Mouse (Mus musculus) hindbrain, embryonic 11.5 days (tissue): ENCODE results near the gene D430041D05Rik. TPM values are rescaled to one million over a fixed set of nuclear protein-coding genes. Genes with fewer than 3 reads are reported as not detected.
"Not testable (repeated sequence)": the region's sequence is repeated elsewhere in the genome, so short reads cannot be mapped to it uniquely, and the experiment has no call there.

Source experiments
- ATAC-seq: fragments of 200-750 bp; cut with Nextera tagmentation; 2 replicates; pipeline ENCODE4 v1.8.0; 2017; ENCODE audit warnings: mild to moderate bottlenecking, moderate TSS enrichment, moderate library complexity; ENCODE audit not compliant: low FRiP score
- DNase-seq: peaks from one replicate; pipeline ENCODE4 v3.0.0-alpha.2; 2015; ENCODE audit warnings: low spot score
- H3K27ac ChIP-seq: fragments of 300-500 bp; sonication (generic); 2 replicates; pipeline ENCODE4 v1.5.1; 2014; ENCODE audit warnings: mild to moderate bottlenecking, low read depth, low read length
- H3K27me3 ChIP-seq: fragments of 300-500 bp; sonication (generic); 2 replicates; pipeline ENCODE4 v1.6.1; 2014; ENCODE audit warnings: mild to moderate bottlenecking, low read length, moderate library complexity, mixed read lengths; ENCODE audit not compliant: control insufficient read depth, insufficient read depth
- H3K36me3 ChIP-seq: fragments of 300-500 bp; sonication (generic); 2 replicates; pipeline ENCODE4 v1.6.1; 2014; ENCODE audit warnings: mild to moderate bottlenecking, low read length, moderate library complexity, mixed read lengths; ENCODE audit not compliant: control insufficient read depth, insufficient read depth
- H3K4me1 ChIP-seq: fragments of 300-500 bp; sonication (generic); replicated peaks from 2 replicates; pipeline ENCODE4 v1.6.1; 2014; ENCODE audit warnings: low read length, mixed read lengths; ENCODE audit not compliant: control insufficient read depth, insufficient read depth
- H3K4me2 ChIP-seq: fragments of 300-500 bp; sonication (generic); replicated peaks from 2 replicates; pipeline ENCODE4 v1.6.1; 2014; ENCODE audit warnings: mild to moderate bottlenecking, low read depth, low read length
- H3K4me3 ChIP-seq: fragments of 300-500 bp; sonication (generic); 2 replicates; pipeline ENCODE4 v1.5.1; 2014; ENCODE audit warnings: low read depth, low read length
- H3K9ac ChIP-seq: fragments of 300-500 bp; sonication (generic); 2 replicates; pipeline ENCODE4 v1.6.1; 2014; ENCODE audit warnings: low read depth, low read length
- H3K9me3 ChIP-seq: fragments of 300-500 bp; sonication (generic); 2 replicates; pipeline ENCODE4 v1.6.1; 2016; ENCODE audit warnings: low read length; ENCODE audit not compliant: control insufficient read depth
- WGBS: fragments of 180-500 bp; shearing (Covaris S2); extraction: QIAGEN DNeasy Blood & Tissue Kit; methylation state at CpG from one replicate; pipeline ENCODE4 v1.1.7; 2014; 5-methylcytosine and 5-hydroxymethylcytosine counted together
- polyA plus RNA-seq: library from polyadenylated mRNA; unstranded; fragments of >200 nt; fragmentation: Nextera tagmentation; extraction: Ambion mirVana; gene quantifications from 2 replicates; pipeline ENCODE4 v1.2.1, GENCODE M21; 2014

D430041D05Rik gene
- polyA plus RNA-seq, 1 experiment from 2014 or later, result 3.6 TPM

GRCm38 (mm10) chr2:104117173-104117572 is 293.6 kb downstream of the D430041D05Rik start:
- not testable (repeated sequence) for H3K9ac ChIP-seq, DNase-seq, H3K27me3 ChIP-seq, H3K4me3 ChIP-seq, H3K27ac ChIP-seq, H3K4me1 ChIP-seq, H3K4me2 ChIP-seq, ATAC-seq, H3K36me3 ChIP-seq, H3K9me3 ChIP-seq

- DNase-seq, result no peak
- WGBS, result 91% methylated on average over 3 of the region's 3 CpGs
- ATAC-seq, result no peak
Observed at GRCm38 (mm10) chr2:104114898-104115297, 295.9 kb downstream of the D430041D05Rik start.

GRCm38 (mm10) chr2:104113563-104113962 is 297.2 kb downstream of the D430041D05Rik start:
- ATAC-seq, H3K27me3 ChIP-seq, H3K4me2 ChIP-seq, H3K27ac ChIP-seq, H3K9ac ChIP-seq, DNase-seq, H3K9me3 ChIP-seq, H3K4me1 ChIP-seq, H3K4me3 ChIP-seq, H3K36me3 ChIP-seq: not testable (repeated sequence)

More at GRCm38 (mm10) chr2:104114898-104115297, 295.9 kb downstream of the D430041D05Rik start:
- Histone ChIP-seq H3K9ac (no peak overlapping the region), H3K36me3 (no peaks in the 10 kb centered on the region), H3K27me3 (no peaks in the 10 kb centered on the region), H3K4me3 (no peak overlapping the region), H3K27ac (no peak overlapping the region), H3K4me2 (no peak overlapping the region), H3K4me1 (no peaks in the 10 kb centered on the region), H3K9me3 (no peaks in the 10 kb centered on the region)

GRCm38 (mm10) chr2:104111170-104111797 is 299.5 kb downstream of the D430041D05Rik start:
- H3K36me3 ChIP-seq, H3K27ac ChIP-seq, H3K9me3 ChIP-seq, H3K9ac ChIP-seq, H3K4me3 ChIP-seq, H3K27me3 ChIP-seq, H3K4me2 ChIP-seq, ATAC-seq, H3K4me1 ChIP-seq, DNase-seq: not testable (repeated sequence)
- no CpG with 5 or more reads among the region's 1 CpGs for WGBS

- WGBS, result 91% methylated on average over 4 of the region's 4 CpGs
- H3K4me2 ChIP-seq, result no peak overlapping the region
- H3K27ac ChIP-seq, result no peak overlapping the region
- no peak overlapping the region for H3K9ac ChIP-seq
- DNase-seq (no peak), ATAC-seq (no peak)
- no peaks in the 10 kb centered on the region for H3K9me3 ChIP-seq
- H3K36me3 ChIP-seq, result no peaks in the 10 kb centered on the region
- H3K27me3 ChIP-seq, result no peaks in the 10 kb centered on the region
- no peak overlapping the region for H3K4me3 ChIP-seq
- no peaks in the 10 kb centered on the region for H3K4me1 ChIP-seq
Observed at GRCm38 (mm10) chr2:104110031-104110430, 300.8 kb downstream of the D430041D05Rik start.

GRCm38 (mm10) chr2:104109528-104109927 is 301.3 kb downstream of the D430041D05Rik start:
- Histone ChIP-seq H3K4me3 (no peak overlapping the region), H3K36me3 (no peaks in the 10 kb centered on the region), H3K9me3 (no peaks in the 10 kb centered on the region), H3K4me2 (no peak overlapping the region), H3K4me1 (no peaks in the 10 kb centered on the region), H3K27ac (no peak overlapping the region), H3K9ac (no peak overlapping the region), H3K27me3 (no peaks in the 10 kb centered on the region)
- DNase-seq (no peak), ATAC-seq (no peak)
- WGBS, result 65% methylated on average over 2 of the region's 2 CpGs

- not testable (repeated sequence) for H3K4me3 ChIP-seq, H3K36me3 ChIP-seq
- WGBS, result 90% methylated on average over 2 of the region's 2 CpGs
Observed at GRCm38 (mm10) chr2:104109021-104109420, 301.8 kb downstream of the D430041D05Rik start.

GRCm38 (mm10) chr2:104104800-104105199 is 306.0 kb downstream of the D430041D05Rik start:
- no peaks in the 10 kb centered on the region for H3K27me3 ChIP-seq
- no peak for ATAC-seq

More at GRCm38 (mm10) chr2:104109021-104109420, 301.8 kb downstream of the D430041D05Rik start:
- H3K27ac ChIP-seq, H3K9me3 ChIP-seq, H3K4me1 ChIP-seq, H3K4me2 ChIP-seq, ATAC-seq, H3K27me3 ChIP-seq, H3K9ac ChIP-seq, DNase-seq: not testable (repeated sequence)

GRCm38 (mm10) chr2:104099946-104100345 is 310.9 kb downstream of the D430041D05Rik start:
- H3K4me3 ChIP-seq, result no peak overlapping the region
- WGBS, result 55% methylated on average over 1 of the region's 1 CpGs
- no peak for DNase-seq
- no peak overlapping the region for H3K9ac ChIP-seq
- no peak overlapping the region for H3K27ac ChIP-seq
- peaks cover 5% of the 10 kb centered on the region; the same call in 1 of the 2 replicates for H3K4me1 ChIP-seq
- no peaks in the 10 kb centered on the region for H3K9me3 ChIP-seq
- ATAC-seq, result no peak
- H3K4me2 ChIP-seq, result no peak overlapping the region
- no peaks in the 10 kb centered on the region for H3K27me3 ChIP-seq
- no peaks in the 10 kb centered on the region for H3K36me3 ChIP-seq

More at GRCm38 (mm10) chr2:104104800-104105199, 306.0 kb downstream of the D430041D05Rik start:
- Histone ChIP-seq H3K36me3 (no peaks in the 10 kb centered on the region), H3K27ac (no peak overlapping the region), H3K4me3 (no peak overlapping the region), H3K4me2 (no peak overlapping the region), H3K9me3 (no peaks in the 10 kb centered on the region), H3K9ac (no peak overlapping the region), H3K4me1 (no peaks in the 10 kb centered on the region)
- no peak for DNase-seq
- WGBS, result 88% methylated on average over 6 of the region's 6 CpGs
